Mouse (Mus musculus): ENCODE results near the gene Car10.

Gene Car10

GRCm38 (mm10) chr11:93501671-93502070 lies 403.8 kb downstream of the Car10 start:
- DNase-seq (ENCODE audit: low spot score), result no peak

GRCm38 (mm10) chr11:93502864-93503263 lies 405.0 kb downstream of the Car10 start:
- DNase-seq (ENCODE audit: low spot score), result no peak

- no peak for DNase-seq (ENCODE audit: low spot score)
Measured at GRCm38 (mm10) chr11:93503469-93503868, 405.6 kb downstream of the Car10 start.

DNA sequence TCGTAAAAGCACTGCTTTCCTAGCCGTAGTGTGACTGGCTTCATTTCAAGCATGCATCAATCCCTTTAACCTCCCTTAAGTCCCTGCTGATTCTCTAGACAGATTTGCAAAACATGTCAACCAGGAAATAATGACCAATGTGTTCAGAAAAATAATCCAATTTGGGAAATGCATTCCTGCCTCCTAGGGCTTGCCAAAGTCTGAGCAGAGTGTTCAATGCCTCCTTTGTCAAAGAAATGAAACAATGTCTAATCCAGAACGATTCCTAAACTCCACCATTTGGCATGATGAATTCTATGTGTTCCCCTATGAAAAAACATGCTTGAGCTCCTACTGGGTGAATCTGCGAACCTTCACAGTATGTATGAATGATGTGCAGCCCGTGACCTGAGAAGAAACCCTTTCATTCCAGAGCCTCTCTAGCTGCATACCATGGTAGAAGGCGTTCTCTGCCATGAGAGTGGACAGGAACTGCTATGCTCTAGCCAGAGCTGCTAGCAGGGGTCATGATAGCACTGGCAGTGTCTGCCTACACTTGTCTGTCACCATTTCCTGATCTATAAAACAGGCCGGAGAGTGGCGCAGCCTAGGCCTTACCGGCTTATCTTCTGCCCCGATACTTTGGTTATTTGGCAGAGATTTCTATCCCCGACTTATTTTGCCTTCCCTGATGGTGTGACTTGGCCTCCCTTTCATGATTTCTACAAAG lies 411.9 kb downstream of the Car10 start:
- no peak for DNase-seq (ENCODE audit: low spot score)

- DNase-seq (ENCODE audit: low spot score), result no peak
Measured at GRCm38 (mm10) chr11:93512843-93513242, 415.0 kb downstream of the Car10 start.

- no peak for DNase-seq (ENCODE audit: low spot score)
Measured at GRCm38 (mm10) chr11:93514396-93514795, 416.6 kb downstream of the Car10 start.

GRCm38 (mm10) chr11:93515566-93515965 lies 417.7 kb downstream of the Car10 start:
- no peak for DNase-seq (ENCODE audit: low spot score)

DNA sequence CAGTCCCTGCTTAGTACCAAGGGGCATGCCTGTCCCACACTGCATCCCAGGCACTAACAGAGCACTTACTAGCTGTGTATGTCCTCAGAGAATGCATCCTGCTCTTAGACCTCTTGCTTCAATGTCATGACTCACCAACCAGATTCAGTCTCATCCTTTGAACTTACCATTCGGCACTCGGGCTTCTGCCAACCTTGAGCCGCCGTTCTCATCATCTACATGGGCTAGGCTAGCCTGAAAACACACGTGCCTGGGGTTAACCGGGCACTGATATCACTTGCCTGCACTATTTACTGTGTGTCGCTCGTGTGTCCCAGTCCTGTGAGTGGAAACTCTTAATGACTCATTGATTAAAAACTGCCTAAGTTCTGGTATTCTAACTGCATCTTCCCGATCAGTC lies 418.4 kb downstream of the Car10 start:
- DNase-seq (ENCODE audit: low spot score), result no peak

- no peak for DNase-seq (ENCODE audit: low spot score)
Measured at GRCm38 (mm10) chr11:93516946-93517345, 419.1 kb downstream of the Car10 start.

DNA sequence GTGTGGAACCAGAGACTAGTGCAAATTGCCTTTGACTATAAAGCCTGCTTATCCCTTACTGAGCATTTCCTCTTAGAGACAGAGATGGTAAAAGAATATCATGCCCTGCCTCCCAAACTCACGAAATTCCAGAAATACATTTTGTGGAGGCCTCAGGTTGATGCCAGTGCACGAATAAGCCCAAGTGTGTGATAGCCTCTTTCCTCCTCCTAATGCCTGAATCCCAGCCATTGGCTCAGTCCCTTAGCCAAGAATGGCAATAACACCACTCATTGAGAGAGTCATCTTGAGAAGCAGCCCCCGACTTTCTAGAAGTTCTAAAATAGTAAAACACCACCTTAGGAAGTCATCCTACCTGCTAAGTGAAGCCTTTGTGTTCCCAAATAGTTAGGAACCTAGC lies 424.7 kb downstream of the Car10 start:
- no peak for DNase-seq (ENCODE audit: low spot score)

- no peak for DNase-seq (ENCODE audit: low spot score)
Measured at GRCm38 (mm10) chr11:93525921-93526320, 428.1 kb downstream of the Car10 start.

DNA sequence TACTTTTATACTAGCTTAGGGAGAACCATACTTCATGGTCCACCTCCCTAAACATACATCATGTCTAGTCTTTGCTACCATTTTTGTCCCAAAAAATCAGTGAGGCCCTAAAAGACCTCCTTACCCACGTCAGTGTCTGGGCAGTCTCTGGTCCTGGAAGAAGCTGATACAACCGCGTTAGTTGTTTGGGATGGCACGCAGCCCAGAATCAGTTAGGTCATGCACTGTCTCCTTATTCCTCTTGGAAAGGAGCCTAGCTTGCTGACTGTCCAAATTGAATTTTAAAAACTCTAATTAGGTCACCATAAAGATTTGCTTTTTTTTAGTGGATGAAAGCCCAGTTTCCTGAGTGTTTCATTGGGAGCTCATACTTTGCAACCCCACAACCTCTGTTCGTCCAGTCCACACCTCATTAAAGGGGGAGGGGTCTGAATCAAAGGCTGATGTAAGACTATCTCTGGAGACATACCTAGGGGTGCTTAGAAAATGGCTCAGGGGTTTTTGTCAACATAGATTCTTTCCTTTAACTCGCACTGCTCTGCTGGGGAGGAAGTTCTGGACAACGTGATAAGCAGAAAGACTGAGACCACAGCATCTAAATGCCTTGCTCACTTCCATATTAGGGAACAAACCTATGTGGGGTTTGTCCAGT lies 433.3 kb downstream of the Car10 start:
- DNase-seq (ENCODE audit: low spot score), result peak; percentile 67

- DNase-seq (ENCODE audit: low spot score), result no peak
Measured at GRCm38 (mm10) chr11:93536244-93536643, 438.4 kb downstream of the Car10 start.

DNA sequence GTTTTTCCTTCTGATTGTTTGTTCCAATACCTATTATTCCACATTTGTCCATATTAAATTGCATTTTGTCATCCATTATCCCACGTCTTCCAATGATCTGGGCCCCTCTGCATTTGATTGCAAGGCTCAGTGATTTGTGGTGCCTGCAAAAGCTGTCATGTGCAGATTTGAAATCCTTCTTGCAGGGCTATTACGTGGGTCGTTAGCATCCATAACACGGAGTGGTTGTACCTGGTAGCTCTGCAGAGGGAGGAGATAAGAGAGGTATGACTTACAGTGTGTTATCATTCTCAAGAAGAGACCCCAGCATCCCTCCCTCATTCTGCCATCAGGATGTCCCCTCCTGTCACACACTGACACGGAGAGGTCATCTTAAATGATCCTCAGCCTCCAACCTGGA lies 451.1 kb downstream of the Car10 start:
- DNase-seq (ENCODE audit: low spot score), result no peak

GRCm38 (mm10) chr11:93550908-93551307 lies 453.1 kb downstream of the Car10 start:
- no peak for DNase-seq (ENCODE audit: low spot score)

DNA sequence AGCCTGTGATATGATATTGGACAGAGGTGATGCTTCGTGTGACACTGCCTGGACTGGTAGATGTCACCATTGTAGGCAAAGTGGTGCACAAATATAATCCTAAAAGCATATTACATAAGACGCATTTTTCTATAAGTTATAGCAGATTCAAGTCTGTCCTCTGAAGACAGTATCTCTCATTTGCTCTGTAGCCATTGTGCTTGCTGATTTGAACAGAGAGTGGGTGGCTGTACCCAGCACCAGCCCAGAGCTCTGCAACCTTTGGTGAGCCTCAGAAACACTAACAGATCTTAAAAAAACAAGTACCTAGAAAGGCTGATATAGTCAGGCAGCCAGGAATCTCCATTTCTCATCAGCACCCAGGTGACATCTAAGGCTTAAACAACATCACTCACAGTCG lies 461.3 kb downstream of the Car10 start:
- DNase-seq (ENCODE audit: low spot score), result no peak

DNA sequence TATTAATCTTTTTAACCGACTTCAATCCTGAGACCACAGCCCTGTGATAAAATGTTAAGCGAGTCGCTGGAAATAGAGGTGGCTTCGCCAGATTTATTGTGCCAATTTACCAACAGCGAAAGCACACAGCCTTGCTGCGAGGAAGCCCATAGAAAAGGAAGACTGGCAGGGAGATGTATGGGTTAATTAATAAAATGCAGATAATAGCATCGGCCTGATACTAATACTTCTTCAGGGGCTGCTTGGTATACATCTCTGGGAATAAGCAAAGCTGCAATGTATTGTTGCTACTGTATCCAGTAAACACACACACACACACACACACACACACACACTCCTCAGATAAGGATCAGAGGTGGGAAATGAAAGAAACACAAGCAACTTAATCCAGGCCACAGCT lies 462.7 kb downstream of the Car10 start:
- no peak for DNase-seq (ENCODE audit: low spot score)

GRCm38 (mm10) chr11:93562330-93562865 lies 464.6 kb downstream of the Car10 start:
- DNase-seq (ENCODE audit: low spot score), result no peak

GRCm38 (mm10) chr11:93565756-93566155 lies 467.9 kb downstream of the Car10 start:
- no peak for DNase-seq (ENCODE audit: low spot score)

DNA sequence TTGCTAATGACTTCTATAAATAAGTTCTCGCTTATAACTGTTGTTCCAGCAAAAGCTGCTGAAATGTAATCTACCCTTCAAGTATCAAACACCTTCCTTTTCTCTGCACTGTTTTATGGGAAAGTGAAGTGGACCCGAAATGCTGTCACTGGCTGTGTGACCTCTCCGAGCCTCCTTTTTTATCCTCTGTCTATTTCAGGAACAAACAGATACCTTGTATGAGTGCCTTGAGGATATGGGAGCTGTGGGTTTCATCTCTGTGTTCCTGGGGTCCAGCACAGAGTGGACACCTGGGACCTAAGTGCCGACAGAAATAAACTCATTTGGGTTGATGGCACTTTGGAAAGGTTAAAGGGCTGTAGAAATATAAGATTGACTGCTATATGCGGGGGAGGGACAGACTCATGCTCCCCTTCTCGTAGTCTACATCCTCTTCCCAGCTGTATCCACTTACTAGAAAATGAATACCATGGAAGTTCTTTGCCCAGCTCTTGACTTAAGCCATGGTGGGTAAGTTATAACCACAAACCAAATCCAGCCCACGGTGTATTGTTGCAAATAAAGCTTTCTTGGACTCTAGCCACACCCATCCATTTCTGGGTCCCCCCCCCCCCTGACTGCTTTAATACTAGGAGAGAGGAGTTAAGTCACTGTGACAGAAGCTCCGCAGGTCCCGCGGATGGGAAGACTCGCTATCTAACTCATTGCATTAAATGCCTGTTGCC lies 474.3 kb downstream of the Car10 start:
- no peak for DNase-seq (ENCODE audit: low spot score)

DNA sequence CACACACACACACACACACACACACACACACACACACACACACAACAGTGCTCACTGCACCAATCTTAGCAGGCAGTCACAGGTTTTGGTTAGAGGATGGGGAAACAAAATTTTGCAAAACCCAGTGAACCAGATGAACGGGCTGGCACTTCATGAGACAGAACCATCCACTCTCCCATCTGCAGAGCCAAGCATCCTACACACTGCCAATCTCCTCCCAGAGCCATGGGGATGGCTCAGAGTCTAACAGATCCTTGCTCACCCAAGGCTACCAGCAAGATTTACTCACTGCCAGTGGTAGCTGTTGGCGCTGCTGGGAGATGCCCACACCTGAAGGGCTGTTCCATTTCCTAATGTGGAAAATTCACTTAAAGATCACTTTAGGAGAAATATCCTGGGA lies 479.6 kb downstream of the Car10 start:
- no peak for DNase-seq (ENCODE audit: low spot score)

DNA sequence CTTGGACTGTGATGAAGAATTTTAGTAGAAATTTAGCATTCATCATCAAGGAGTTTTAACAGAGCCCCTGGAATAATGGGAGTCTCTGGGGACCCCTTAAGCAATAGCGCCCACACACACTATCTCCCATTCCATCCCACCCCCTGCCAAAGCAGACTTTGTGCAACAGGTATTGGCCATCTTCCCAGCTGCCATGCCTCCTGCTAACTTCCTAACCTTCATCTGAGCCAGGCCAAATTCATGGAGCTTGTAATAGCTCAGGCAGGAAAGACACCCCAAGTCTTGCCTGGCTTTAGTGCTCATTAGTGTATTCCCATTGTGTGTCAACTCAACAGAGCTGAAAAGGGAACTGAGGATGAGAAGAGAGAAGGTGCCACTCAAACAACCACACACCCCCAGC lies 481.8 kb downstream of the Car10 start:
- DNase-seq (ENCODE audit: low spot score), result no peak

DNA sequence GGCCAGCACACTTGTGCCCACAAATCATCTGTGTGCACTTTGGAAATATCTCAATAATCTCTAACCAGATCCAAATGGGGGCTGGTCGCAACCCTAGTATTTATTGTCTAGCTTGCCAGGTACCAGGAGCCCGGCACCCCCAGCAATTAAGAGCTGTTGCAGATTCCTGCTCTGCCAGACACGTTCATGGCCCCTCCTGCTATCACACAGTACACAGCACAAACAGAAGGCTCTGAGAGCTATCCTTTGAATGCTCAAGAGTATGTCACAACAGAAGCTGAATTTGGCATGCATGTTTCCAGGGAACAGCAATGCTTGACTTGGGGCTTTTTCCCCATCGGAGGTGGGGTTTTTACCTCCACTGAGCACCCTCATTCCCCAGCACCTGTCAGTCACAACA lies 483.5 kb downstream of the Car10 start:
- no peak for DNase-seq (ENCODE audit: low spot score)
